Mouse (Mus musculus): ENCODE data around the gene Clk3.

Gene Clk3

DNA sequence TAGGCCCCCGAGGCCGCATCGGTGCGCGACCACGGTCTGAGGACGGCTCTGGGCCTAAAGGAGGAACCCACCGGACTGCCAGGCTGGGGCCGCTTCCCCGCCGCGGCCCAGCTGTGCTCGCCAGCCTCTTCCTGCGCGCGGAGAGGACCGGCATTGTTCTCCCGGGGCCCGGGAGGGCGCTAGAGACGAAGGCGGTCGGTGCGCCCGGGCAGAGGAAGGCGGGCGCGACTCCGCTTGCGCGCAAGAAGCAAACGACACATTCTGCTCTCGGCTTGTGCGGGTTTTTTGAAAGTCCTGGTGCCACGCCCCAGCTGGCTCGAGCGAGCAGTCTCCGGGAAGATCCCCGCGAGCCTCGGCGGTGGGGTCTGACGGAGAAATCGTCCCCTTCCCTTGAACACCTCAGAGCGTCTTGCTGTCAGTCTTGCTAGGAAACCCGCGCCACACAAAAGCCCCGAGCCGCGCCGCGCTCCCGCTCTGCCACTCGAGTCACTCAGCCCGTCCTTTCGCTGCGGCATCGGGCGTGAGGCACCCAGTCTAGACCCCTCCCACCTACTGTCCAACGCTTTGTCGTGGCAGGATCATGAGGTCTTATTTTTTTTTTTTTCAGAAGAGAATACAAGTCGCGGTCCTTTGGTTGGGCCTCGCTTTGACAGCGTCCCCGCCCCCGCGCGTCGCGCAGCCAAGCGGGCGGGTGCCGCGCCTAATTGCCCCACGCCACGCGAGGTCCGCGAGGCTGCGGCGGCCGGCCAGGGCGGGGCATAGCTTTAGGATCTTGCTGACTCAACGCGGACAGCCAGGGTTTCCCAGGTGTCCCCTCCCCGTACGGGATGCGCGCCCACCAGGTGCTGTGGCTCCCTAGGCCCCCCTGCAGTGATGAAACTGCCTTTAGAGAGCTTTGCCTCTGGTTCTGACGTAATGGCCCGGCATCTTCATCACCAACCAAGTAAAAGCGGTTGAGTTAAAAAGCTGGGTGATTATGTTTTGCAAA, at the start of gene Clk3:
Gene Clk3, minus strand, starts transcription at position 497 of the 988 bp plus-strand sequence.
- peak; percentile 76 to 86 for DNase-seq

- DNase-seq, result peak in 1 of 2 experiments; percentile 47
These were observed 49.2 kb upstream of the Clk3 start for GRCm38 (mm10) chr9:57814866-57815265.

GRCm38 (mm10) chr9:57814014-57814413, 48.4 kb upstream of the Clk3 start:
- DNase-seq, result no peak

DNA sequence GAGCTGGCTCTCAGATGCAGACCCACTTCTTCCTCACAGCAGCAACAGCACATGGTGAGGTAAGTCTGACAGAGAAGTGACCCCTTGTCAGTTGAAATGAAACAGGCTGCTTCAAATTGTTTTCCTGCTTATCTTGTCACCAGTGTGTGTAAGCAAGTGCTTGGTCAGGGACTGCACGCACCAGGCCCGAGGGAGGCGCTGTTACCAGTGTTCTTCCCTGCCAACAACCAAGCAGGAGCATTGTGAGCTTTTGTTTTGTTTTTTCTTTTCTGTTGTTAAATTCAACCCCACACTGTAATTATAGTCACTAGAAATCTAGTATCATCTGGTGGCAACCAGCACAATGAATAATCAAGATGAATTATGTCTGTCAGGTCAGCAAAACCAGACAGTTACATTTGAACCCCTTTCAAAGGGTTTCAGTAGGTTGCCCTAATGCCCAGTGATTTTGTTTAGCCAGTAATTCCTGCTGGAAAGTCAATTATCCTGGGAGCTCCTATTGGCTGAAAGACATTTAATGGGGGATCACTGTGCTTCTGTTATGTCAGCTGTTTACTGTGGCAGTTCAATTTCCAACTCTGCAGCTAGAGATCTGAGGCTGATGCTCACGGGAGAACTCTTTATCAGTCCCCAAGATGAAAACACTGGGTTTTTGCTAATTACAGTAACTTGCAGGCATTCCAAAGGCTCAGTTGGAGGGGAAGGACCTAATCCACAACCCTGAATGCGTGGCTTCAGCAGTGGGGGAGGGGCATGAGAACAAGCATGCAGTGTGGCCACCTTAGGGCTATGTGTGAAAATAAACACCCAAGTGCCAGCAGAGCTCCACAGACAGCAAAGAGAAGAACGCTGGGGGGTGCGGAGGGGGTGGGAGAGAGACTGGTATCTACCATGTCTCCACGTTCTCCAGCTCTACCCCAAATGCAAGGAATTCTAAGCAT, 46.4 kb upstream of the Clk3 start:
- no peak for DNase-seq

- DNase-seq, result no peak
These were observed 45.0 kb upstream of the Clk3 start for GRCm38 (mm10) chr9:57810691-57811090.

- DNase-seq, result no peak
These were observed 43.2 kb upstream of the Clk3 start for GRCm38 (mm10) chr9:57808771-57809310.

- DNase-seq, result no peak
These were observed 41.6 kb upstream of the Clk3 start for GRCm38 (mm10) chr9:57807174-57807651.

DNA sequence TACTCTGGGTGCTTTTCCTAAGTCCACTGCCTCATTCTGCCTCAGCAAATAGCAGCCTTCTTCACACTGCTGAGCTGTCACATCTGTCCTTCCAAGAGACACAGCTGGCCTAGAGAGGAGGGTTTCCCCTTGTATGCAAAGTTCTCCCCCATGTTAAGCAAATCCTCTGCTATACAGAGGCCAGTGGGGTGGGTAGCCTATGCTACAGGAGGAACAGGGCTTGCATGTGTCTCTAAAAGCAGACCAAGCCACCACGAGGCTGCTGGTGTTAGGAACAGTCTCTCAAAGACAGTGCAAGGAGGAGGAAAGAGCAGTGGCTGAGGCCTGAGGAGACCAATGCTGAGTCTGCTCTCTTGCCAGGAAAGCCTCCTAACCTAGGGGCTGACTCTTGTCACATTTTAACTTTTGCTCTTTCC, 40.4 kb upstream of the Clk3 start:
- no peak for DNase-seq

DNA sequence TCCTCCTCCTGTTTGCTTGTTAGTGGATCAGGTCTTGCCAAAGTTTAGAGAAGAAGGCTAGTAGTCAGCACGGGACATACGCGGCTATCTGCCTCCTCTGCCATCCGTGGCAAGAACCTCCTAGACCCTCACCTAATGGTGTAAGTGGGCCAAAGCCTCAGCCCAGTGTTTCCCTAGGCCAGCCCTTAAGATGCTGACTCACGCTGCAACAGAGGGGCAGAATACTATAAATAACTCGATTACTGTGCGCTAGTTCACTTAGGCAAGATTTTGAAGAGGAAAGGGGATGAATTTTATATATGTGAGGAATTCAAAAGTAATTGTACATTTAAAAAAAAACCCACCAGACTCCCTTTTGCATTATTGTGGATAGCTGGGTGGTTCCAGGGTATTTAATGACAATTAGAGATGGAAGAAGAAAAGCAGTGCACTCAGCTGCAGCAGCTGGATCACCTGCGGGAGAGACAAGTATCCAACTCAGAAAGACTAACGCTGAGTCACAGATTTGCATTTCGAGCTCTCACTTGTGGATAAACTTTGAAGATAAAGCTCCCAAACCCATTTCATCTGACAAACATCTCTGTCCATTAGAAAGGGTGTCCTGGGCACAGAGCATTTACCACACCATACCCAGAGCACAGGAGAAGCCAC, 39.6 kb upstream of the Clk3 start:
- DNase-seq, result no peak

DNA sequence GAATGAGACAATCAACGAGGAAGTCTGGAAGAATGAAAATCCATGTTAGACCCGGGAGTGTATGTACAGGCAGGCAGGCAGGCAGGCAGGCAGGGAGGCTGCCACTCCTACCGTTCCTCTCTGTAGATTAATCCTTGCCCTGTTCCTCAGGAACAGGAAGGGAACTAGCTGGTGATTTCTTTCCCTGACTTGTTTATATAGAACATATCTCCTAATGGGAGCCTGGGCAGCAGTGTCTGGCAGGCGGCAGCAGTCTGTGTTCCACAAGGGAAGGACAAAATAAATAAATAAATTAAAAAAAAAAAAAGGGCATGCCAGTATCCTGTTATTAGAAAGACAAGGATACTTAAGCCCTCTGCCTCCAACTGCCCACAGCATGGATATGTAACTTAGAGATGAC, 38.2 kb upstream of the Clk3 start:
- peak; percentile 18 to 72 for DNase-seq

GRCm38 (mm10) chr9:57803047-57803446, 37.4 kb upstream of the Clk3 start:
- no peak for DNase-seq

DNA sequence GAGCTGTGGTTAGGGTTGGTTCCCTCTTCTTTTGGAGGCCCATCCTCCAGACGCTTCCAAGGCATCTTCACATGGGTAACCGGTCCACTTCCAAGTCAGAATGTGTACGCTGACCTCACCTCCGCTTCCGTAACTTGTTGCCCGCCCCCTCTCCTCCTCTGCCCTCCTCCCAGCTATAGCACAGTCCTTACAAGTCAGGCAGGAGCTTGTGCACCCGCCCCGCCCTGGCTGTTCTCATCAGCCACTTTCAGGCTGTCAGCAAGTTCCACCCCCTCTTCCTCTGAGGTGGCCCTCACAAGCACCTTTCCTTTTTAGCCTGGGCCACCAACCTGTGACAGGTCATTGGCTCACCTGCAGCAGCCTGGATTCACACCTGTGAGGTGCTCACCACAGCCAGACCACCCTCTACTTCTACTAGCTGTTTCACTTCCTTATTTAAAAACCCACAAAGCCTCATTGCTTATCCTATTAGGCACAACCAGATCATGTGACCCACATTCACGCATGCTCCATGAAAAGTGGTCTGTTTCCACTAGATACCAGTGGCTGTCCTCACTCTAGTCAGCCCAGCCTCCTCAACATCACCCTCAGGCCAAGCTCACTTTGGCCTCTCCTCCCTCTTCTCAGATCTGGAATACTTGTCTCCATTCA, 34.8 kb upstream of the Clk3 start:
- peak; percentile 18 to 55 for DNase-seq

DNA sequence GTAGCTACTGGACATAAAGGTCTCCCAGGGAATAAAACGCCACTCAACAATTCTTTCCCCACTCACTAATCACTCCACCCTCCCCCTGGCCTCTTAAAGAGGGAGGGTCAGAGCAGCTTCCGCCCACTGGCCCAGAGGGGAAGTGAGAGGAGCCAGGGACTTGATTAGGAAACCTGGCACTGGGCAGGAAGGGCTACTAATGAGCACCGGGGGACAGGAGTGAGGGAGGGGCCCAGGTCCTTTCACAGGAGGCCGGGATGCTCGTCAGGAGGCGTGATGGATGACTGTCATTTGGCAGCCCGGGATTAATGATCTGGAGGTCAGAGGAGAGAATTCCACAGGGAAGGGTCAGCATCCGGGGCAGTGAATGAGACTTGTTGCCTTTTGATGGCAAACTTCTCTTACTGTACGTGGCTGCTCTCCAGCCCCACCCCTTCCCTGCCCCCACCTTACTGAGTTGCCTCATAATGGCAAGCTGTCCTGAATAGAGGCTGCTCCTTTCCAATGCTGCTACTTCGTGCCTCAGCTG, 33.1 kb upstream of the Clk3 start:
- peak; percentile 58 to 77 for DNase-seq

DNA sequence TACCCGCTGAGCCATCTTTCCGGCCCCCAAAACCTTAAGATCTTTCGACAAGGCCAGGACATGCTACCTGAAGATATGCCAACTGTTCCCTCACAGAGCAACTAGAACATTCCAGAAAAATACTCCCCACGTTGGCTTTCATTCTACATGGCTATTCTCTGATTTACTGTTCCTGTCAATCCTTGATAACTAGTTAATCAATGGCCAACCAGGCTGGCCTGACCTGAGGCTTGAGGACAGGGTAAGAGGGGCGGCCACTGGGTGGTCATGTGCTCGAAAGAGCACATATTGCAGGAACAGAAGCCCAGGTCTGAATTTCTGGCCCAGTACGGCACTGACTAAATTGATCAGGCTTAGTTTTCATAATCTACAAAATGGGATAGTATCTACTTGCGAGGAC, 31.8 kb upstream of the Clk3 start:
- no peak for DNase-seq

DNA sequence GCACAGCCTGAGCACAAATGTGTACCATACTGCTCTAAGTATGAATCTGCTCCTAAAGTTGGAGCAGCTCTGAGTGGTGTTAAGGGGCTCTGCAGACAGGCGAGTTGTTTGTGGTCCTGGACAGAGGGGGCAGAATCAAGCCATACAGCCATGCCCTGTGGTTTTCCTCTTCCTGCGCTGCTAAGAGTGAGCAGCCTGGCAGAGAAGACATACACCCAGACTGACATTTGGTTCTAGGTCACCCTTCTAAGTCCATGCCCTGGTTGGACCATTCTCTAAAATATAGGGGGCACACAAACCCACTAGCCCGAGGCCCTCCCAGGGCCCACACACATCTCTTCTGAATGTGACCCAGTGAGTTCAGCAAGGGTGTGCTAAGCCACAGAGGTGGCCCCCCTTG, 24.1 kb upstream of the Clk3 start:
- DNase-seq, result no peak

DNA sequence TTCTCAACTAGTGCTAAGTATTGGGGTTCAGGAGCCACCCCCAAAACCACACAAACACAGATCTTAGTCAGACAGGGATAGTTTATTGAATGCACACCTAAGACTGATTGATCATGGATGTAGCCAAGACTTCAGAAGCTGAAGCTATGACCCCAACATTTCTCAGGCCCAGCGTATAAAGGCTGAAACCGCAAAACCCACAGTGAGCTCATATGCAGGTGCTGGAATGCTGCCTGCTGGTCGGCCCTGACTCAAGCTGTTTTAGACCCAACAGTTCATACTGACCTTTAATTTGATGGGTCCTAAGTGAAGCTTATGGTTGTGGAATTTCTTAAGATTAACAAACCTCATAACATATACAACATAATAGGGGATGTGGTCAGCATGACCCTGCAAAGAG, 17.0 kb upstream of the Clk3 start:
- DNase-seq, result no peak

GRCm38 (mm10) chr9:57775736-57776135, 10.1 kb upstream of the Clk3 start:
- no peak for DNase-seq

- DNase-seq, result no peak
These were observed 9.4 kb upstream of the Clk3 start for GRCm38 (mm10) chr9:57775026-57775425.

- DNase-seq, result no peak
These were observed 8.5 kb upstream of the Clk3 start for GRCm38 (mm10) chr9:57774168-57774567.

- DNase-seq, result no peak
These were observed 8.1 kb upstream of the Clk3 start for GRCm38 (mm10) chr9:57773754-57774153.

- no peak for DNase-seq
These were observed 5.2 kb upstream of the Clk3 start for GRCm38 (mm10) chr9:57770836-57771235.

- DNase-seq, result no peak
These were observed 4.6 kb upstream of the Clk3 start for GRCm38 (mm10) chr9:57770214-57770613.
